Mouse (Mus musculus): ENCODE data around the gene Npas3.
A peak's percentile ranks its signal among the peaks of the same experiment; 100 is the strongest.

Npas3 gene

DNA sequence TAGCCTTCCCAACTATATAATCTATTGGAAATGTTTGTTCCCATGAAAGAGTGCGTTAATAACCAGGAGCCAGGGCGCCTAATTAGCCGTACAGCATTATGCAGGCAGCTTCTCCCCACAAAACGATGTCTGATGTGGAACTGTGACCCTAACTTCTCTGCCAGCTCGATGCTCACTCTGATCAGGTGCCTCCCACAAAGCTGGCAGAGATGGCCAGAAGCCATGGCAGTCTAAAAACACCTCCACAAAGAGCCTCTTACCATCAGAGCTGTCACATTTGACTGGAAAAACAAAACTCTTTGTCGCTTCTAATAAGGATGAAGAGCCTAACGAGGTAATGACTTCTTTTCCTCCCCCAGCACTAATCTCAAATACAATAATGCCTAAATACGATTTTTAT is 845.3 kb downstream of the Npas3 start:
- no peak for DNase-seq

- no peak for DNase-seq
Observed at GRCm38 (mm10) chr12:54096492-54096891, 848.0 kb downstream of the Npas3 start.

GRCm38 (mm10) chr12:54098136-54098535 is 849.7 kb downstream of the Npas3 start:
- DNase-seq = no peak

- peak; percentile 85 for DNase-seq
Observed at GRCm38 (mm10) chr12:54098785-54099184, 850.3 kb downstream of the Npas3 start.

- no peak for DNase-seq
Observed at GRCm38 (mm10) chr12:54099458-54099857, 851.0 kb downstream of the Npas3 start.

GRCm38 (mm10) chr12:54101307-54101870 is 852.9 kb downstream of the Npas3 start:
- no peak for DNase-seq

DNA sequence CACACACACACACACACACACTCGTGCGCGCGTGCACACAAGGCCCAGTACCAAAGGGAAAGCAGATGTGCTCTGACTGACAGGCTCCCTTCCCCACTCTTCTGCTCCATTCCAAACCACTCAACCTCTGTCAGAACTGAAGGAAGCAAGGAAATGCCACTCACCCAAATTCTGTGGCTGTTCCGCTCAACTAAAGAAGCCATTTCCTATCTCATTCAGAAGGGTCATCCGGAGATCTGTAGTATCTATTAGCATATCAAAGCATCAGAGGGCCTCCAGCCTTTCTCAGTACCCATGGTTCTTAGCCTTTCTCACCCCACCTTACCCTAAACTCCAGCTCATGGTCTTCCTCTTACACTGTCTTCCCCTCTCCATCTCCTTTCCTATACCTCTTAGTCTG is 854.0 kb downstream of the Npas3 start:
- DNase-seq = no peak

DNA sequence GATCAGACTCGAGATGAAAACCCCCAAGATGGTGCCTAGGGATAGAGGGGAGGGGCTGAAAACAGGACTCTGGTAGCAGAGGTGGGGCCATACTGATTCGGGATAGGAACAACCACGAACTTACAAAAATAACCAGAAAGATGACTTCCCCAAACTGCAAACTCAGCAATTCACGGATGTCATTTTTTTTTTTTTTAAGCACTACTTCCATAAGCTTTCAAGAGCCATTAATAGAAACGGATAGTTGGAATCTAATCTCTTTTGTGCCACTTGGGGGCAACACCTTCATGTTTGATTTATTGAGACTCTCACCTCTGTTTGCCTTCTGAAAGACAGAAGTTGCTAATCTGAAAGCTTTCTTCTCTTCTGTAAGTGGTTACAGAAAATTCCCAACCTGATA is 857.1 kb downstream of the Npas3 start:
- DNase-seq = no peak

DNA sequence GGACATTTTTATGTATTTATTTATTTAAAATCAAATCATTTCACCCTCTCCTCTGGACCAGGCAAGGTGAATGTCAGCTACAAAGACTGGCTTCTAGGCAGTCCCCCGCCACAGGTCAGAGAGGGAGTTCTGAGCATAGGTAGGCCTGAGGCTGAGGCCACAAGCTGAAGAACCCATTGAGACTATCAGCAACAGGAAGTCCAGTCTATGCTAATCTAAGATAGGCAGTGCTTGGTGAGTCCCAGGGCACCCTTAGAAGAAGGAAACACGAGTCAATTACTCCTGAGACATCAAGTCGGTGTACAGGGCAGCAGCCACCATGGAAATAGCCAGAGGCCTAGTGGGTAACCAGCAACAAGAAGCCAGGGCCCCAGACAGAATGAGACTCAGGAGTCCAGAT is 857.5 kb downstream of the Npas3 start:
- DNase-seq = no peak

DNA sequence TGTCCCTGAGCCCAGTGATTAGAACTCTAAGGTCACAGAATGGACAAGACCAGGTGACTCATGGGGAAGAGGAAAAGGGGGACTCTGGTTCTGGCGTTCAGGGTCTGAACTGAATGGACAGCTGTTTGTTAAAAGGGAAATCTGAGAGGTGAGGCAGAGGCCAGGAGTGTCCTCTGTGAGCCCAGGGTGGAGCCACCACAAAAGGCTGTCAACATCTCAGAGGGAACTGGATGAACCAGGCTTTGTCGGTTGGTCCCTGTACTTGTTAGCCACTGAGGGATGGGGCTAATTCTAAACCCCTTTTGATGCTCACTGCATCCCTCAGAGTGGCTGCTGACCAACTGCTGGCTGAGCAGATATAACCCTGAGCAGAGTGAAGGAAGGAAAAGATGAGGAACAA is 861.9 kb downstream of the Npas3 start:
- no peak for DNase-seq

GRCm38 (mm10) chr12:54110930-54111329 is 862.5 kb downstream of the Npas3 start:
- no peak for DNase-seq

GRCm38 (mm10) chr12:54120386-54120785 is 871.9 kb downstream of the Npas3 start:
- no peak for DNase-seq

- no peak for DNase-seq
Observed at GRCm38 (mm10) chr12:54121286-54121685, 872.8 kb downstream of the Npas3 start.

All from lung, postnatal 36 days (tissue).